Mouse (Mus musculus) thymus, postnatal 14 days (tissue): ENCODE results near the gene Vwa1.
"Not testable (repeated sequence)": the region's sequence is repeated elsewhere in the genome, so short reads cannot be mapped to it uniquely, and the experiment has no call there.

Experiments
- DNase-seq: peaks from one replicate; pipeline ENCODE4 v3.0.0; 2021

Vwa1 gene

GRCm38 (mm10) chr4:155742684-155743083 is 31.8 kb downstream of the Vwa1 start:
- no peak for DNase-seq

GRCm38 (mm10) chr4:155740681-155741080 is 33.8 kb downstream of the Vwa1 start:
- not testable (repeated sequence) for DNase-seq

- DNase-seq = no peak
These were observed 34.5 kb downstream of the Vwa1 start for GRCm38 (mm10) chr4:155739741-155740636.

- no peak for DNase-seq
These were observed 35.3 kb downstream of the Vwa1 start for GRCm38 (mm10) chr4:155739152-155739551.

GRCm38 (mm10) chr4:155738262-155738661 is 36.2 kb downstream of the Vwa1 start:
- no peak for DNase-seq

GRCm38 (mm10) chr4:155736421-155736820 is 38.1 kb downstream of the Vwa1 start:
- DNase-seq = no peak

- DNase-seq = no peak
These were observed 38.7 kb downstream of the Vwa1 start for GRCm38 (mm10) chr4:155735788-155736187.

- peak; percentile 71 for DNase-seq
These were observed 39.4 kb downstream of the Vwa1 start for GRCm38 (mm10) chr4:155734951-155735702.

GRCm38 (mm10) chr4:155734350-155734941 is 40.1 kb downstream of the Vwa1 start, which contains the start of gene Tmem240:
TSS of gene Tmem240 (plus strand) at chr4:155734800.
- peak; percentile 89 for DNase-seq

- no peak for DNase-seq
These were observed 41.2 kb downstream of the Vwa1 start for GRCm38 (mm10) chr4:155733267-155733666.

GRCm38 (mm10) chr4:155727993-155728392 is 46.5 kb downstream of the Vwa1 start:
- no peak for DNase-seq

- DNase-seq = peak; percentile 33
These were observed 52.8 kb downstream of the Vwa1 start for GRCm38 (mm10) chr4:155721668-155722083.
